Mouse (Mus musculus) T-helper 2 cell (primary cell): Measurements from ENCODE around the gene Tmem239.

Experiments used
- in situ Hi-C: fragments of 300-600 bp; cut with MboI, MseI; formaldehyde crosslinking; loops from one replicate; pipeline ENCODE4 v1.15.1; 2025; ENCODE audit warnings: high pct_unique_total_duplicates

The Tmem239 gene

DNA sequence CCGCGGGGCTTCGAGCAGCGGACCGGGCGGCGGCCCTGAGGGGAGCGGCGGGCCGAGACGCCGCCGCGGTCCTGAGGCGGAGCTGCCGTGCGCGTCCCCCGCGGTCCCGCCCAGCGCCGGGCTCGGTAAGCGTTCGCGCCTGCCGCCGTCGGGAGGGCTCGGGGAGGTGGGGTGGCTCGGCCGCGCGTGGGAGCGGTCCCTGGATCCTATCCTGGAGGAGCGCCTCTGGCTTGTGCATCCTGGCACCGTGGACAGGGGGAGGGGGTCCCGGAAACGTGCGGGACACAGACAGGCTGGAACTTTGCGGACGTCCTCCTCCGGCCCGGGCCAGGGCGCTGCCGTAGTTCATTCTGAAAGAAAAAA lies 44.1 kb downstream of the Tmem239 start:
- in situ Hi-C loops = loop anchor here (5.0 kb wide), 1 partner anchor 107 kb away; no protein-coding TSS in a partner anchor

DNA sequence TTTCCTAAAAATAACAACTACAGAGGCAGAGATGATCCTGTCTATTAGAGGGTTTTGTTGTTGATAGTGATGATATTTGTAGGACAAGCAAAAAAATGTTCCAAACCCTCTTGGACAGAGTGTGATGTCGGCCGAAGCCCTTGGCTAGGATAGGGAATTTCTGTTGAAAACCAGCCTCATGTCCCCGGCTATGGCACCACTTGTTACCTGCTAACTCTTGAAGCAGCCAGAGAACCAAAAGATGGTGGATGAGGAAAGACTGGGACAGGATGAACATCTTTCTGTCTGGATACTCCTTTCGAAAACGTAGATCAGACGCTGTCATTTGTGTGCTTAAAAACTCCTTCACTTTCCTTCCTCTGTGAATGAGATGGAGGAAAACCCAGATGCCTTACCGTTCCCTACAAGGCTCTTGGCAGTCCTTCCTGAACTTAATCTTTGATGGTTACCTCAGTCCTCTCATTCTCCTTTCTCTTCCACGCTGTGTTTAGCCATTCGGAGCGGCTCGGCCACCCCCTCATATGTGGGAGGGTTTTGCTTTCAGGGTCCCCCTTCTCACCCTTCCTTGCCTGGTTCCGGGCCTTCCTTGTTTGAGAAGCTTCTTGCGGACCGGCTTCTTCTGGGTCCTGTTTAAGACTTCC lies 44.9 kb downstream of the Tmem239 start:
- in situ Hi-C loops = loop anchor here (5.0 kb wide), 1 partner anchor 106 kb away; no protein-coding TSS in a partner anchor

DNA sequence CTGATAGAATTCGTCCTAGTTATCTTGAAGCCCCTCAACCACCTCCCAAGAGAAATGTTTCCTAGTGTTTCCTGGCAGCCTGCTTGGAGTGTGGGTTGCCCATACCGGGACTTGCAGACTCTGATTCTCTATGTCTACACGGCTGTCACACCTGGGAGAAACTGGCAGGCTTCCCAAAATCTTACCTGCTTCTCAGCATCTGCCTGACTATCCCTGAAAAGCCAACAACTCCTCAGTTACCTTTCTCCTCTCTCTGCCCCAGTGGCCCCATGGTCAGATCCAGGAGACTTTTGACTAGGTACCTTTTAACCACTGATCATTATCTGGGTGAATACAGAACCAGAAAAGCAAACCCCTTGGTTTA lies 45.4 kb downstream of the Tmem239 start:
- in situ Hi-C loops = loop anchor here (5.0 kb wide), 1 partner anchor 106 kb away; no protein-coding TSS in a partner anchor

DNA sequence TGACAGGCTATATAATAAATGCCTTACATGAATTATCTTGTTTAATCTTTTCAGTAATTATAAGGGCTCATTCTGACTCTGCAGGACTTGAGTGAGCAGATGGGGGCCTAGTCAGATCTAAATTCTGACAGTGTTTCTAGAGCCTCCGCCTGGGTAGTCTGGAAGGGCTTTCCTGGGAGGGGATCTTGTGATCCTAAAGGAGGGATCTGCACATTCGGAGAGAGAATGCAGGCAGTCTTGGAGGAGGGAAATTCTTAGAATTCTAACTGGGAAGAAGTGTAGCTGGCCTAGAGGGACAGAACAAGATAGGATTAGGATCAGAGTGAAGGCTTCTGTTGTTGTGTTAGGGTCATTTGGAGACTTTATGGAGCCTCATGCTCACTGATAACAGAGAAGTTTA lies 46.0 kb downstream of the Tmem239 start:
- in situ Hi-C loops = loop anchor here (5.0 kb wide), 1 partner anchor 105 kb away; no protein-coding TSS in a partner anchor

DNA sequence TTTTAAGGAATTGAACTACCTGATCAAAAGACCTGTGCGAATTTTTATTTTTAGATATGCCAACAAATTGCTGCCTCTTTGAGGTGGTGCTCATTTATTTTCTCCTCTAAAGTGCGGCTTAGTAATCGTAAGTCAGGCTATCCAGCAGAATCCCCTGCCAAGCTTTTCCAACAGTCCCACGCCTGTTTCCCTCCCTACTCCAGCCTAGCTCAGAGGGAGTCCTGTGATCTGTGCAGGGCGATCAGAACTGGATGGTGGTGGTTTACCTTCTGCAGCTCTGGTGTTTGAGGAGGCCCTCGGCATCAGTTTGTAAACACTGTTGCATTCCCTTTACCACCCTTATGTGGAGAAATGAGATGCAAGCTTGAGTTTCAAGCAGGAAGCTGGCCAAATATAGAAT lies 47.1 kb downstream of the Tmem239 start:
- in situ Hi-C loops = loop anchor here (5.0 kb wide), 1 partner anchor 104 kb away; no protein-coding TSS in a partner anchor

DNA sequence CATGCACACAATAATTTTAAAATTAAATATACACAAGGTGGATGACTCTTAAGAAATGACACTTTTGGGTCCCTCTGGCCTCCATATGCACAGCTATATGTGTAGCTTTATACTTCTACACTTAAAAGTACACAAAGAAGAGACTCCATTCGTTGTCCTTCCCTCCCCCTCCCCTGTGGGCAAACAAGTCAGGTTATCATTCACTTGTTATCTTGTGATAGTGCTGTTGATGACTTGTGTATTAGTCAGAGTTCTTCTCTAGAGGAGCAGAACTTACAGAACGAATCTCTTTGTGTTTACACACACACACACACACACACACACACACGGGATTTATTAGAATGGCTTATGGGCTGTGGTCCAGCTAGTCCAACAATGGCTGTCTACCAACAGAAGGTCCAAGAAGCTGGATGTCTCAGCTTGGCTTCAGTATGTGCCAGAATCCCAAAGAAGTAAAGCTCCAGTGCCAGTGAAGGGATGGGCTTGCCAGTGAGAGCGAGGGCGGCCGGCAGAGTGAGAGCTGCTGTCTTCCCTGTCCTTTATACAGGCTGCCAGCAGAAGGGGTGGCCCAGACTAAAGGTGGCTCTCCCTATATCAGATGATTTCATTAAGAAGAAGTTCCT lies 48.6 kb downstream of the Tmem239 start:
- in situ Hi-C loops = loop anchor here (5.0 kb wide), 1 partner anchor 102 kb away; no protein-coding TSS in a partner anchor
